Mouse (Mus musculus) c-Kit-positive CD71-positive TER-119-negative erythroid progenitor cells, embryonic 14.5 days (primary cell): ENCODE data around the gene Agps.
A peak's percentile ranks its signal among the peaks of the same experiment; 100 is the strongest.

Source experiments
- DNase-seq: peaks from one replicate; pipeline ENCODE4 v3.0.0-alpha.2; 2013; ENCODE audit warnings: low read depth

The Agps gene

GRCm38 (mm10) chr2:75828931-75829610 is 2.9 kb upstream of the Agps start:
- DNase-seq, result no peak

GRCm38 (mm10) chr2:75830233-75830632 is 1.7 kb upstream of the Agps start:
- DNase-seq, result no peak

- DNase-seq, result no peak
Measured at GRCm38 (mm10) chr2:75832781-75833180, 804 bp downstream of the Agps start.

- DNase-seq, result no peak
Measured at GRCm38 (mm10) chr2:75834492-75834891, 2.5 kb downstream of the Agps start.

GRCm38 (mm10) chr2:75842302-75842701 is 10.3 kb downstream of the Agps start:
- no peak for DNase-seq

GRCm38 (mm10) chr2:75847708-75848107 is 15.7 kb downstream of the Agps start:
- DNase-seq, result no peak

GRCm38 (mm10) chr2:75852483-75852882 is 20.5 kb downstream of the Agps start:
- DNase-seq, result no peak

GRCm38 (mm10) chr2:75854136-75854535 is 22.2 kb downstream of the Agps start:
- no peak for DNase-seq

GRCm38 (mm10) chr2:75861115-75861514 is 29.1 kb downstream of the Agps start:
- no peak for DNase-seq

GRCm38 (mm10) chr2:75869604-75870003 is 37.6 kb downstream of the Agps start:
- DNase-seq, result no peak

- DNase-seq, result no peak
Measured at GRCm38 (mm10) chr2:75874008-75874559, 42.1 kb downstream of the Agps start.

GRCm38 (mm10) chr2:75879791-75880190 is 47.8 kb downstream of the Agps start:
- DNase-seq, result no peak

- peak; percentile 64 for DNase-seq
Measured at GRCm38 (mm10) chr2:75883543-75883942, 51.6 kb downstream of the Agps start.

- DNase-seq, result peak; percentile 8
Measured at GRCm38 (mm10) chr2:75891981-75892380, 60.0 kb downstream of the Agps start.

GRCm38 (mm10) chr2:75895711-75896110 is 63.7 kb downstream of the Agps start:
- DNase-seq, result no peak

GRCm38 (mm10) chr2:75900281-75900680 is 68.3 kb downstream of the Agps start:
- DNase-seq, result no peak

GRCm38 (mm10) chr2:75901869-75902268 is 69.9 kb downstream of the Agps start:
- DNase-seq, result no peak

- no peak for DNase-seq
Measured at GRCm38 (mm10) chr2:75907142-75907541, 75.2 kb downstream of the Agps start.

GRCm38 (mm10) chr2:75915040-75915439 is 83.1 kb downstream of the Agps start:
- no peak for DNase-seq

GRCm38 (mm10) chr2:75923807-75924340 is 91.9 kb downstream of the Agps start:
- DNase-seq, result no peak

GRCm38 (mm10) chr2:75926061-75926460 is 94.1 kb downstream of the Agps start:
- no peak for DNase-seq

GRCm38 (mm10) chr2:75928011-75928410 is 96.0 kb downstream of the Agps start:
- no peak for DNase-seq

- DNase-seq, result no peak
Measured at GRCm38 (mm10) chr2:75929141-75929540, 97.2 kb downstream of the Agps start.
